Mouse (Mus musculus) brain, embryonic 14.5 days (tissue): ENCODE measurements at regions not wholly inside any gene's neighbourhood (a gene's known extent, or its start where the extent isn't known, plus 50 kb on each side); places are given as distances from the start of the nearest gene placed in this dataset.
A peak's percentile ranks its signal among the peaks of the same experiment; 100 is the strongest.

ENCODE experiments used
- DNase-seq: peaks from one replicate; pipeline ENCODE4 v3.0.0-alpha.2; 2011; ENCODE audit warnings: low read depth
- CTCF ChIP-seq: fragments of 200-500 bp; IDR thresholded peaks from 2 replicates; pipeline ENCODE4 v1.5.1; 2012; ENCODE audit warnings: inconsistent platforms, mild to moderate bottlenecking, moderate library complexity, borderline replicate concordance; ENCODE audit not compliant: insufficient read depth, insufficient read length; ENCODE audit errors: extremely low read depth
- POLR2A ChIP-seq: fragments of 200-500 bp; IDR thresholded peaks from 2 replicates; pipeline ENCODE4 v1.6.1; 2012; ENCODE audit warnings: mild to moderate bottlenecking, inconsistent platforms, borderline replicate concordance; ENCODE audit not compliant: poor library complexity, insufficient read depth, insufficient read length, severe bottlenecking; ENCODE audit errors: extremely low read depth

DNA sequence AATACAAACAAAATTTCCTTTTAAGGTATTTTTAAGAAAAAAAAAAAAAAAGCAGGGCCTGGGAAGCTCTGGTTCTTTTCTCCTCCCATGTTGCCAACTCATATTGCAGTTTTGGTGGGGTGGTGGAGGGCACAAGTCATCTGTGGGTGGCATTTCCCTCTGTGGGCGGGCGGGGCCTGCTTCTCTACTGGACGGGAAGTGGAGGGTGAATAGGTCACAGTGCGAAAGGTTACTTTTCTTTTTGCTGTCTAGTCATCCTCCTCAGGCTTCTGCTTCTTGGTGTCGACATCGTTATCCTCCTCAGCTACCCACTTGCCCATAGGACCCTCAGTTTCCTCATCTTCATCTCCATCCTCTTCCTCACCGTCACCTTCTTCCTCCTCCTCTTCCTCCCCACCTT, 55.3 kb upstream of the Plcb1 start:
- TF ChIP-seq CTCF (no peak), POLR2A (no peak)
- no peak for DNase-seq

DNA sequence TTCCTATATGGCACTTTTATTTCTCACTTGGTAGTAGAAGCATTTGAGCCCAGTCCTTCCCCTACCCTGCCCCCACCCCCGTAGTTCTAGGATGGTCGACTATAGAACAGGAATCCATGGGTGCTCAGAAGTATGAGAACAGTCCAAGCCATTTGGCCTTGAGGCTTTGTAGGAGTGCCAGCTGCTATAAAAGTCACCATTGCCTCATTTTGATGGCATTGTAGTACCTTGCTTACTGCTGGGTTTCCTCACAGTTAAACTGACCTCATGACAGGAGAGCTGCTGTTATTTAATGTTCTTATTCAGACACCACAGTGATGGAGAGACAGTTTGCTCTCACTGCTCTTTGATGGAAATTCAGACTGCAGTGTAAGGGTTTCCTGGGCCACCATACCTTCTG, 59.2 kb upstream of the Plcb1 start:
- TF ChIP-seq POLR2A (no peak), CTCF (no peak)
- no peak for DNase-seq

DNA sequence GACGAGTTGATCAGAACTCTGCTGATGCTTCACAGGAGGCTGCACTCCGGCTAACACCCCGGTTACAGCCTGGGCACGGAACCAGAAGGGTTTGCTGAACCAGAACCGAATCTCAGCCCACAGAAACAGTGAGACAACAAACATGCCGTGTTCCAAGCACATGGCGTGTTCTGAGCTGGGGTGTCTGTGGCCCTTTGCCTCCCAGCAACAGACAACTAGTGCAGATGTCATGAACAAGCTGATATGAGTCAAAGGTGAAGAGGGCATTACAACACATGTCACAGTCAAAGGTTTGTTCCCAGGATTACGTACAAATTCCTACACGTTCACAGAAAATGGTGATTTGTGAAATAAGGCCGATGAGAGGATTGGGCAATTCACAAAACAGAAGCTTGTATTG, 61.8 kb upstream of the Plcb1 start:
- TF ChIP-seq CTCF (no peak), POLR2A (no peak)
- no peak for DNase-seq

DNA sequence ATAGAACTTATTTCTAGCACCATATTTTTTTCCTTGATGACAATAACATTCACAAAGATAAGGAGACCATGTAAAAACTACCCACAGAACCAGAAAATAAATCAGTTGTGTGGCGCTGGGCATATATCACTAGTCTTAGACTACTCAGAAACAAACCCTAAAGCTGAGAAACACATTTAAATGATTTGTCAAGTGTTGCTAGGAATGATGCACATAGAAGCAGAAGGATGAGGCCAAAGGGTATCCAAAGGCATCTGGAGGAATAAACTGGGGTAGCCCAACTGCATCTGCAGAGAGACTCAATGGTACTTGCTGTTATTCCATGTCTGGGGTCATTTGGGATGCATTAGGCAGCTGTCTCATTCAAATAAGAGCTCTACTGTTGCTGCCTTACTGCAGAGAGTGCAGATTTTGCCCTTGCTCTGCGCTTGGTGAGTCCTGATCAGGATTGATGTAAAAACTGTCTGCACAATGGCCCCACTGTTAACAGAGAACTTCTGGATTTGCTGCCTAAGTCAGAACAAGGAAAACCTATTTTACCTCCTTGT, 68.0 kb upstream of the Plcb1 start:
- TF ChIP-seq POLR2A (no peak), CTCF (no peak)
- peak; percentile 11 for DNase-seq

DNA sequence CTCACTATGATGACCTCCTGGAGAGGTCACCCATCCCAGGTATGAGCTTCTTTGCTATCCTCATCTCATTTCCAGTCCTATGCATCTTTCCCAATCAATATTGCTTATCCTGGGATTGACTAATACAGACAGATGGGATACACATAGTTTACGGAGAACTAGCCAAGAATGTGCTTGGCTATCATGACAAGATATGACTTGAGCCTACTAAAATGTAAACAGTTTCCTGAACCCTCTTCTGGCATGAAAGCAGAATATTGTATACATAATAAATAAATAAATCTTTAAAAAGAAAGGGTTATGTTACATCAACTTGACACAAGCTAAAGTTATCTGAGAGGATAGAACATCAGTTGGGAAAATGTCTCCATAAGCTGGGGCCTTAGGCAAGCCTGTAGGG, 69.3 kb upstream of the Plcb1 start:
- TF ChIP-seq CTCF, result no peak
- TF ChIP-seq POLR2A, result no peak
- DNase-seq, result no peak

DNA sequence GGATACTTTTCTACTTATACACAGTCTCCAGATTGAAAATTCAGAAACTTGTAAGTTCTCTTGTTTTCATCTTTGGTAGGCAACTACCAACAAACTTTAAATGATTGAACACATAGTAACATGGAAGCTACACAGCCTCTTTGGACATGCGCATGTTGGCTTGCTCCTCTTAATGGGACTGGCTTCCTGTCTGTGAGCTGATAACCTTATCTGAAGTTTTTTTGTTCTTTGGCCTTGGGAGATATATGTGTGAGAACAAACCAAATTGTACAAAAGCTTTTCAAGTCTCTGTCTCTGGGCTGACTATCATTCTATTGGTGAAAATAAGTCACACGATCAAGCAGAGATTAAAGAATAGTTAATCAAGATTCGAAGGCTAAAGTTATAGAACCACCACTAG, 70.1 kb upstream of the Tmx4 start:
- TF ChIP-seq CTCF (no peak), POLR2A (no peak)
- no peak for DNase-seq

DNA sequence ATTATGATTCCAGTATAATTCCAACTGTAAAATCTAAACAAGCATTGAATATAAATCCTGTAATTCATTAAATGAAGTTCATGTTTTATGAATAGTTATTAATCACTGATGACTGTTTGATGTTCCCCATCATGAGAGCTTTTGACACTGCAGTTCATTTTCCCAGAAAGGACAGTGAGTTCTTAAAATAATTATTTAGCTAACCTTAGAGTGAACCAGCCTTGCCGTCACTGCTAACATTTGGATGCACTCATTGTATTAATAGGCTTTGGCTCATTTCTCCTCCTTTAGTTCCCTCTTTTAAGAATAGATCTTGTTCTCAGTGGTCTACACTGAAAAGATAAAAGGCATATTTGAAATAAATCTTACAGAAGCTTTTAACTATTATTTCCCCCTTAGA, 64.8 kb upstream of the Tmx4 start:
- no peak for DNase-seq
- no peak for TF ChIP-seq POLR2A
- TF ChIP-seq CTCF, result no peak

DNA sequence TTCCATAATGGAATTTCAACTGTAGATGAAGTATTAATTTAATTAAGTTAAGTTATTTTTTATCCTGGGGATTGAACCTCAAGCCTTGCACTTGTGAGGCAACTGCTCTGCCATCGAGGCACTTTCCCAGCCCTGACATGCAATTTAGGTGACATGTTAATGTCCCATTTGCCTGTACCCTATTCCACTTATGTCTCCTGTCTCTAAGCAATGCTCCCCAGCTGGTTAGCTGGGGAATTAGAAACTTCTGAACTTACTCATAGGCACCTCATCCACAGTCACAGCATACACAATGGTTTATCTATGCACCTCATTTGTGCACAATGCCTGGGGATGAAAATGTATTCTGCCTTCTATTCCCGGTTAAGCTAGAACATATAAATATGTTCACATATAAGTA, 59.1 kb upstream of the Tmx4 start:
- no peak for TF ChIP-seq CTCF
- no peak for DNase-seq

DNA sequence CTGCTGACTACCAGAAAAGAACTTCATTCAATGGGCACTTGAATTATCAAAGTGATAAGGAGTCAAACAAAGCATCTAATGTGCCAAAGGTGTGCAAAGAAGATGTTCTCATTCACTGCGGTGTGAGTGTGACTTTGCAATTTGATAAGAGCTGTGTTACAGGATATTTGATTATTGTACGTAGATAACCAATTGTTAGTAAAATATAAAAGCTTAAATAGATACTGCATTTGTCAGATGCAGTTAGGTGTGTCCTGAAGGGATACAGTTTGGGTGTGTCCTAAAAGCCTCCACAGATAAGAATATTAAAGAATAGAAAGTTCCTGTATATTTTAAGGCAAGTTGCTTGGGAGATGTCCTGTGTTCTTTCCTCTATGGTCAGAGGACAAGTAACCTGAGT, 53.5 kb upstream of the Tmx4 start:
- TF ChIP-seq CTCF (no peak), POLR2A (no peak)
- DNase-seq, result no peak

DNA sequence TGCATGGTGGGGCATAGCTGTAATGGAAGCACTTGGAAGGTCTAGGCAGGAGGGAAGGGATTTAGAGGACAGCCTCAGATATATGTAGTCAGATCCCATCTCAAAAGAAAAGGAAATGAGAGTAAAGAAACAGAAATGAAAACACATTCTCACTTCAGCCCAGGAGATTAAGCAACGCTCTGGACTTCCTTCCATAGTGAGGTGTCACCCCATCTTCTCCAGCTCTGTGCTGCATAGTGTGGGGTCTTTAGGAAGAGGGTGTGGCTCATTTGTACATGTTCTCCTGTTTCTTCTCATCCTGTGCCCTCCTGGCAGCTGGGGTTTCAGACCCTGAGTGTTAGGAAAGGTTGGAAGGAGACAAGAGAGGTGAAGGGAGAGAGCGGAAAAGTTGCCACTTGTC, 52.4 kb upstream of the Tmx4 start:
- no peak for DNase-seq
- TF ChIP-seq CTCF (no peak), POLR2A (no peak)
